Mouse (Mus musculus) gastrocnemius, postnatal 10 days (tissue): ENCODE results near the gene Ulk3. TPM values are rescaled to one million over a fixed set of nuclear protein-coding genes. Genes with fewer than 3 reads are reported as not detected.

Experiments used
- DNase-seq: peaks from one replicate; pipeline ENCODE4 v3.0.0; 2021; ENCODE audit warnings: mixed read lengths
- total RNA-seq, 2 experiments: library from RNA; stranded (reverse); gene quantifications; 2 replicates each; pipeline ENCODE4 v1.2.3; 2021

Ulk3 gene
- total RNA-seq, 2 experiments from 2014 or later: 7.6 to 12.2 TPM

DNA sequence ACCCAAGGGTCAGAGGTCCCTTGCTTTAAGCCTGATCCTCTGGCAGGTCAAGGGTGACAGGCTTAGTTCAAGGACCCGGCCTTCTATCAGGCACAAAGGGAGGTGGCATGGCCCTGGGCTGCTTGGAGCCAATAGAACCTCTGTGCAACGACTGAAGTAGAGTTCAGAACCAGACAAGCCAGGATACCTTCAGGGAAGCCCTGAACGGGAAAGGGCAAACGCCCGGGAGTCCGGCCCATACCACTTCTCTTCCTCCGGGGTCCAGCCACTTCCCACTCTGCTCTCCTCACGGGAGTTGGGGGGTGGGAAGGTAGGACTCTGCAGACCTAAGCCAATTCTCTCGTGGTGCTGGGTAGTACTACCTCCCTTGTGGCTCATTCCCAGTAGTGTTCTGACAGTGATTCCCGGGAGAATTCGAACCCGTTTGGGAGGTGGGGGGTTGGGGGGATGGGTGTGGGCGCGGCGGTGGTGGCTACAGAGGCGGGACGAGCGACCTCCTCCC lies 55.2 kb downstream of the Ulk3 start:
- no peak for DNase-seq

DNA sequence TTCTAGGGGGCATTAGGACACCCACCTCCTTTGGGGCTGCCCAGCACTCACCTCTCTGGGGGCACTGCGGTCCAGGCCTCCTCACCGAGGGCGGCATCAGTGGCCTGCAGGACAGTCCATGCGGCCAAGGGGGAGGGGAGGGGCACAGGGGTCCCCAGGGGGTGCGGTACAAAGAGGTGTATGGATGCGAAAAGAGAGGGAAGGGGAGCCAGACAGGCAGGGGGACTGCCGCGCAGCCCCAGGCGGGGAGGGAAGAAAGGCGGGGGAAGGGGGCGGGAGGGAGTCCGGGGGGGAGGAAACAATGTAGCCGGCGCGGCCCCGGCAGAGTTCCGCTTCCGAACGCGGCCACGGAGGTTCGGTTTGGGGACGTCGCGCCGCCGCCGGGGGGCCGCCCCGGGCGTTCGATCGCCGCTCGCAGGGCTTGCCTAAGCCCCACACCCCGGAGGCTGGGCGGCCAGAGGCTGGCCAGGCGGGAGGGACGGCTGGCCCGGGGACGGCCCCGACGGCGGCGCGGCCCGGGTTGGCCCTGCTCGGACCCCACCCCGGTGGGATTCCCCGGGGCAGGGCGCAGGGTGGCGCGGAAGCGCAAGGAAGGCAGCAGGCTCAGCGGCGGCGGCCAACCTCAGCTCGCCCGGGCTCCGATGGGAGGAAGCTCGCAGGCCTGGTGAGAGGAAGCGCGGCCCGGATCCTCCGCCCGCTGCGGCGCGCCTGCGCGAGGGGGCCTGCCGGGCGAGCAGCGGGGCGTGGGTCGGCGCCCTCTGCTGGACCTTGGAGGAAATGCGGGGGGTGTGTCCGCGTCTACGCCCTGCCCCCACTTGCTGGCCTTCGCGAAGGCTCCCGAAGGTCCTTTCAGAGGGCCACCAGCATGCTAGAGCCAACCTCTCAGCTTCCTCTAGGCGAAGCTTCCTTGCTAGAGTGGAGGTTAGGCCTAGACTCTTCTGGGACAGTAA lies 56.0 kb downstream of the Ulk3 start:
- DNase-seq: peak; percentile 96

Other genes with a start within 250 kb of the Ulk3 start
- gene Ppcdc, start 149.3 kb upstream of the Ulk3 start, total RNA-seq: 1 to 10 TPM; 7.7 to 8.8 TPM
- 1 to 10 TPM; 6.8 to 8.3 TPM for gene Scamp5, start 121.4 kb upstream of the Ulk3 start, total RNA-seq
- gene Rpp25, start 85.4 kb upstream of the Ulk3 start, total RNA-seq: not detected
- 1,000 to 10,000 TPM in 1 of 2 experiments, 100 to 1,000 TPM in 1; 862 to 1,077 TPM for gene Cox5a, start 68.2 kb upstream of the Ulk3 start, total RNA-seq
- 1 to 10 TPM; 9.1 to 9.2 TPM for gene Fam219b, start 51.9 kb upstream of the Ulk3 start, total RNA-seq
- 10 to 100 TPM; 87.2 to 96.9 TPM for gene Mpi, start 36.7 kb upstream of the Ulk3 start, total RNA-seq
- 10 to 100 TPM; 52.5 to 56.3 TPM for gene Scamp2, start 28.5 kb upstream of the Ulk3 start, total RNA-seq
- gene Cplx3, start 16.8 kb downstream of the Ulk3 start, total RNA-seq: not detected
- not detected for gene Lman1l, start 31.3 kb downstream of the Ulk3 start, total RNA-seq
- 10 to 100 TPM; 19.3 to 31.7 TPM for gene Csk, start 64.2 kb downstream of the Ulk3 start, total RNA-seq
- gene Cyp1a2, start 94.3 kb downstream of the Ulk3 start, total RNA-seq: under 1 TPM in 1 of 2 experiments, not detected in 1; 0.14 TPM
- under 1 TPM; 0.09 TPM for gene Cyp1a1, start 98.5 kb downstream of the Ulk3 start, total RNA-seq
- 1 to 10 TPM; 7.8 to 8.5 TPM for gene Edc3, start 119.1 kb downstream of the Ulk3 start, total RNA-seq
- 10 to 100 TPM; 34.8 to 45.3 TPM for gene Clk3, start 176.4 kb downstream of the Ulk3 start, total RNA-seq
- gene Arid3b, start 247.3 kb downstream of the Ulk3 start, total RNA-seq: 1 to 10 TPM; 1.6 to 3.3 TPM